Mouse (Mus musculus): Measurements from ENCODE around the gene Tff1. TPM values are rescaled to one million over a fixed set of nuclear protein-coding genes. Genes with fewer than 3 reads are reported as not detected.

Gene Tff1
- polyA plus RNA-seq, 1 experiment = not detected

- TF ChIP-seq POLR2A (IDR thresholded peaks at IDR 0.05; ENCODE audit: low read depth, low read length) = no peak
- no peak for TF ChIP-seq CTCF (IDR thresholded peaks at IDR 0.05; ENCODE audit: extremely low read depth, insufficient read depth, insufficient read length, insufficient replicate concordance)
- H3K36me3 ChIP-seq (ENCODE audit: control insufficient read depth, insufficient read depth, low read length) = no peaks in the 10 kb centered on the region
- no peaks in the 10 kb centered on the region; the same call in 1 of the 2 replicates for H3K4me1 ChIP-seq (ENCODE audit: control insufficient read depth, insufficient read depth, insufficient read length)
- 75% methylated on average over 12 of the region's 12 CpGs for WGBS
- no peak for DNase-seq (ENCODE audit: low read depth in 1 of 2, low spot score in 2 of 2)
- H3K27ac ChIP-seq (ENCODE audit: insufficient read depth, low read length) = no peak overlapping the region
- no peak overlapping the region for H3K4me3 ChIP-seq (ENCODE audit: extremely low read depth, insufficient read depth, insufficient read length)
- no peaks in the 10 kb centered on the region for H3K27me3 ChIP-seq (ENCODE audit: control insufficient read depth, insufficient read depth, low read length)
Measured at GRCm38 (mm10) chr17:31184269-31184990, 19.4 kb upstream of the Tff1 start.

DNA sequence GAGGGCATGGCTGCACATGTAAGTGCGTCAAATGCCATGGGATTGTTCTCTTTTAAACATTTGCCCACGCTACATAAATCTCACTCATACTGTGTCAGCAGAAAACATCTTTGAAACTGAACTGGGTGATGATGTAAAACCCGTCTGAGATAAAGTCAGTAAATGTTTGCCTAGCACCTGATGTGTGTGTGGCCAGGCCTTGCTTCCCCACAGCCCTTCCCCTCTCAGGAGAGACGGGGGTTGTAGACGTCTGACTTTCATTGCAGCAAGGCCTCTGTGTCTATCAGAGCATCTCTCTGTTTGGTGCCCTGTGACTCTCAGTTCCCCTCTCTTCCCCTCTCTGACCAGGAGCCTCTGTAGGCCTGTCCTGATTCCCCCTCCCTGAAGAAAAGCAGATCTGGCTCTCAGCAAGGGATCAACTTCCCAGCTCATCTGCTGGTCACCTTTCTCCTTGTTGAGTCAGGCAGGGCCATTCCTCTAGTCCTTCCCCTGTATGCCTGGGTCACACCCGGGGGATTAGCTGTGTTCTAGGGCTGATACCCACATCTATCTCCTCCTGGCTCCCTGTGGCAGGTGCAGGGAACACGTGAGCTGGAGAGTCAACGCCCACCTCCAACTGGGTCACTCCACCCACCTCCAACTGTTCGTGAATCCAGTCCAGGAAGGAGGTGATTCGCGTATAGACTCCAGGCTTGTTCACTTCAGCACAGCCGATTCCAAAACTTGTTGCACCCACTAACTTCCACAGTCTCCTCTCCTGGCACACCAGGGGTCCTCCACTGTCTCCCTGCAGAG is 18.3 kb upstream of the Tff1 start:
- DNase-seq (ENCODE audit: low read depth in 1 of 2, low spot score in 2 of 2) = no peak
- 66% methylated on average over 12 of the region's 12 CpGs for WGBS
- Histone ChIP-seq H3K27ac (ENCODE audit: insufficient read depth, low read length) (no peak overlapping the region), H3K4me1 (ENCODE audit: control insufficient read depth, insufficient read depth, insufficient read length) (no peaks in the 10 kb centered on the region; the same call in 1 of the 2 replicates), H3K27me3 (ENCODE audit: control insufficient read depth, insufficient read depth, low read length) (no peaks in the 10 kb centered on the region), H3K4me3 (ENCODE audit: extremely low read depth, insufficient read depth, insufficient read length) (no peak overlapping the region), H3K36me3 (ENCODE audit: control insufficient read depth, insufficient read depth, low read length) (no peaks in the 10 kb centered on the region)
- TF ChIP-seq POLR2A (IDR thresholded peaks at IDR 0.05; ENCODE audit: low read depth, low read length) (no peak), CTCF (IDR thresholded peaks at IDR 0.05; ENCODE audit: extremely low read depth, insufficient read depth, insufficient read length, insufficient replicate concordance) (no peak)

DNA sequence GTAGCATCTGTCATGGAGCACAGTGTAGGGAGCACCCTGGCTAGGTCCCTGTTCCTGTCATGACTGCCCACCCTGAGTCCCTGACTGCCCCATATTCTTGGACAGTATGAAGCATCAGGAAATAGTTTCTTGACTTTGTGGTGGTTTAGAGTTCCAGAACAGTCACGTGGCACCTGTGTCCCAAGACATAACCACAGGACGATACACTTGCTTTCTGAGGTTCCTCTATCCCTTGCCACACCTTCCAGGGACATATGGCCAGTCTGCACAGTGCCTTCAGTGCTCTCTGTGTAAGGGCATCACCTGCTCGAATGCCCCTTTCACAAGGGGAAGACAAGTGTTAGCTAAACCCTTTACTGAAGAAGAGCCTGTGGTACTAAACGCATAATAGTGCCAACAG is 16.4 kb upstream of the Tff1 start:
- no peak overlapping the region for H3K4me3 ChIP-seq (ENCODE audit: extremely low read depth, insufficient read depth, insufficient read length)
- 45% methylated on average over 4 of the region's 4 CpGs for WGBS
- no peak for TF ChIP-seq CTCF (IDR thresholded peaks at IDR 0.05; ENCODE audit: extremely low read depth, insufficient read depth, insufficient read length, insufficient replicate concordance)
- TF ChIP-seq POLR2A (IDR thresholded peaks at IDR 0.05; ENCODE audit: low read depth, low read length) = no peak
- H3K4me1 ChIP-seq (ENCODE audit: control insufficient read depth, insufficient read depth, insufficient read length) = no peaks in the 10 kb centered on the region; the same call in 1 of the 2 replicates
- H3K27me3 ChIP-seq (ENCODE audit: control insufficient read depth, insufficient read depth, low read length) = no peaks in the 10 kb centered on the region
- H3K27ac ChIP-seq (ENCODE audit: insufficient read depth, low read length) = no peak overlapping the region
- no peaks in the 10 kb centered on the region for H3K36me3 ChIP-seq (ENCODE audit: control insufficient read depth, insufficient read depth, low read length)
- DNase-seq (ENCODE audit: low read depth in 1 of 2, low spot score in 2 of 2) = no peak

GRCm38 (mm10) chr17:31176321-31176720 is 11.2 kb upstream of the Tff1 start:
- Histone ChIP-seq H3K27me3 (ENCODE audit: control insufficient read depth, insufficient read depth, low read length) (no peaks in the 10 kb centered on the region), H3K36me3 (ENCODE audit: control insufficient read depth, insufficient read depth, low read length) (no peaks in the 10 kb centered on the region), H3K27ac (ENCODE audit: insufficient read depth, low read length) (no peak overlapping the region), H3K4me1 (ENCODE audit: control insufficient read depth, insufficient read depth, insufficient read length) (no peaks in the 10 kb centered on the region), H3K4me3 (ENCODE audit: extremely low read depth, insufficient read depth, insufficient read length) (no peak overlapping the region)
- TF ChIP-seq POLR2A (IDR thresholded peaks at IDR 0.05; ENCODE audit: low read depth, low read length) (no peak), CTCF (IDR thresholded peaks at IDR 0.05; ENCODE audit: extremely low read depth, insufficient read depth, insufficient read length, insufficient replicate concordance) (no peak)
- DNase-seq (ENCODE audit: low read depth in 1 of 2, low spot score in 2 of 2) = no peak
- 33% methylated on average over 4 of the region's 4 CpGs for WGBS

GRCm38 (mm10) chr17:31169796-31170195 is 4.7 kb upstream of the Tff1 start:
- whole genome bisulfite sequencing = 89% methylated on average over 5 of the region's 5 CpGs
- Histone ChIP-seq H3K27me3 (ENCODE audit: control insufficient read depth, insufficient read depth, low read length) (no peaks in the 10 kb centered on the region), H3K27ac (ENCODE audit: insufficient read depth, low read length) (no peak overlapping the region), H3K36me3 (ENCODE audit: control insufficient read depth, insufficient read depth, low read length) (no peaks in the 10 kb centered on the region), H3K4me1 (ENCODE audit: control insufficient read depth, insufficient read depth, insufficient read length) (no peaks in the 10 kb centered on the region), H3K4me3 (ENCODE audit: extremely low read depth, insufficient read depth, insufficient read length) (no peak overlapping the region)
- no peak for DNase-seq (ENCODE audit: low read depth in 1 of 2, low spot score in 2 of 2)
- no peak for TF ChIP-seq POLR2A (IDR thresholded peaks at IDR 0.05; ENCODE audit: low read depth, low read length)
- TF ChIP-seq CTCF (IDR thresholded peaks at IDR 0.05; ENCODE audit: extremely low read depth, insufficient read depth, insufficient read length, insufficient replicate concordance) = no peak

GRCm38 (mm10) chr17:31163821-31164220 is 1.3 kb downstream of the Tff1 start:
- no peaks in the 10 kb centered on the region for H3K27me3 ChIP-seq (ENCODE audit: control insufficient read depth, insufficient read depth, low read length)
- no peak overlapping the region for H3K27ac ChIP-seq (ENCODE audit: insufficient read depth, low read length)
- DNase-seq (ENCODE audit: low read depth in 1 of 2, low spot score in 2 of 2) = no peak
- WGBS = 61% methylated on average over 2 of the region's 2 CpGs
- H3K36me3 ChIP-seq (ENCODE audit: control insufficient read depth, insufficient read depth, low read length) = no peaks in the 10 kb centered on the region
- TF ChIP-seq CTCF (IDR thresholded peaks at IDR 0.05; ENCODE audit: extremely low read depth, insufficient read depth, insufficient read length, insufficient replicate concordance) (no peak), POLR2A (IDR thresholded peaks at IDR 0.05; ENCODE audit: low read depth, low read length) (no peak)
- no peak overlapping the region for H3K4me3 ChIP-seq (ENCODE audit: extremely low read depth, insufficient read depth, insufficient read length)
- H3K4me1 ChIP-seq (ENCODE audit: control insufficient read depth, insufficient read depth, insufficient read length) = no peaks in the 10 kb centered on the region
